Mouse (Mus musculus) brain, embryonic 14.5 days (tissue): ENCODE results near the gene Tceal7.

Experiments
- CTCF ChIP-seq: fragments of 200-500 bp; IDR thresholded peaks from 2 replicates; pipeline ENCODE4 v1.5.1; 2012; ENCODE audit warnings: inconsistent platforms, mild to moderate bottlenecking, moderate library complexity, borderline replicate concordance; ENCODE audit not compliant: insufficient read depth, insufficient read length; ENCODE audit errors: extremely low read depth
- POLR2A ChIP-seq: fragments of 200-500 bp; IDR thresholded peaks from 2 replicates; pipeline ENCODE4 v1.6.1; 2012; ENCODE audit warnings: mild to moderate bottlenecking, inconsistent platforms, borderline replicate concordance; ENCODE audit not compliant: poor library complexity, insufficient read depth, insufficient read length, severe bottlenecking; ENCODE audit errors: extremely low read depth

GRCm38 (mm10) chrX:136243181-136243580 is 28.6 kb downstream of the Tceal7 start:
- TF ChIP-seq POLR2A (no peak), CTCF (no peak)
